Mouse (Mus musculus) brain, embryonic 14.5 days (tissue): ENCODE data around the gene Zfpl1.

Experiments used
- CTCF ChIP-seq: fragments of 200-500 bp; IDR thresholded peaks from 2 replicates; pipeline ENCODE4 v1.5.1; 2012; ENCODE audit warnings: inconsistent platforms, mild to moderate bottlenecking, moderate library complexity, borderline replicate concordance; ENCODE audit not compliant: insufficient read depth, insufficient read length; ENCODE audit errors: extremely low read depth
- POLR2A ChIP-seq: fragments of 200-500 bp; IDR thresholded peaks from 2 replicates; pipeline ENCODE4 v1.6.1; 2012; ENCODE audit warnings: mild to moderate bottlenecking, inconsistent platforms, borderline replicate concordance; ENCODE audit not compliant: poor library complexity, insufficient read depth, insufficient read length, severe bottlenecking; ENCODE audit errors: extremely low read depth

GRCm38 (mm10) chr19:6042293-6042692, 42.5 kb downstream of the Zfpl1 start:
- TF ChIP-seq POLR2A, result no peak
- TF ChIP-seq CTCF, result no peak
